Mouse (Mus musculus) CH12.LX (cell line): Measurements from ENCODE around the gene Luzp1. TPM values are rescaled to one million over a fixed set of nuclear protein-coding genes. Genes with fewer than 3 reads are reported as not detected.

Experiments used
- DNase-seq: peaks from one replicate; pipeline ENCODE4 v3.0.0-alpha.2; 2013; ENCODE audit errors: extremely low read depth
- H3K27ac ChIP-seq: 2 replicates; pipeline ENCODE4 v1.5.1; 2012; ENCODE audit warnings: low read depth, mild to moderate bottlenecking, control low read depth, moderate library complexity; ENCODE audit not compliant: insufficient read depth
- H3K27me3 ChIP-seq: replicated peaks from 2 replicates; pipeline ENCODE3; 2012; ENCODE audit warnings: inconsistent platforms
- H3K36me3 ChIP-seq, 2 experiments: replicated peaks in 1 of 2; 2 replicates each; pipeline versions ENCODE3 to v1.6.1; 2012; ENCODE audit warnings: inconsistent platforms in 1 of 2, low read length in 1 of 2, mild to moderate bottlenecking in 1 of 2, mixed read lengths in 1 of 2, moderate library complexity in 1 of 2; ENCODE audit not compliant: control insufficient read depth in 1 of 2, insufficient read depth in 1 of 2
- H3K4me1 ChIP-seq, 2 experiments: 2 replicates each; pipeline ENCODE4 v1.6.1; 2012; ENCODE audit warnings: inconsistent platforms in 1 of 2, moderate library complexity in 1 of 2; ENCODE audit not compliant: insufficient read depth in 2 of 2, control insufficient read depth in 1 of 2
- H3K4me2 ChIP-seq: 2 replicates; pipeline ENCODE4 v1.6.1; 2012; ENCODE audit warnings: low read depth, mild to moderate bottlenecking, control low read depth; ENCODE audit not compliant: poor library complexity, insufficient read depth, severe bottlenecking
- H3K4me3 ChIP-seq, 3 experiments: fragments of 150-350 bp in 1 of 3; sonication (generic) in 1 of 3; replicated peaks in 1 of 3; 2 replicates each; pipeline versions ENCODE3 to v1.5.1; 2011 to 2012; ENCODE audit warnings: low read depth in 2 of 3, low read length in 2 of 3, mild to moderate bottlenecking in 2 of 3, moderate library complexity in 2 of 3, control low read depth in 1 of 3, improper control_type of control experiment in 1 of 3, inconsistent platforms in 1 of 3, mixed read lengths in 1 of 3; ENCODE audit not compliant: poor library complexity in 1 of 3
- H3K79me2 ChIP-seq: replicated peaks from 2 replicates; pipeline ENCODE4 v1.6.1; 2012; ENCODE audit warnings: mild to moderate bottlenecking, moderate library complexity; ENCODE audit not compliant: control insufficient read depth, poor library complexity, insufficient read depth, severe bottlenecking; ENCODE audit errors: extremely low read depth
- H3K9ac ChIP-seq: 2 replicates; pipeline ENCODE4 v1.6.1; 2012; ENCODE audit warnings: low read depth, mild to moderate bottlenecking, control low read depth, moderate library complexity; ENCODE audit not compliant: insufficient read depth
- H3K9me3 ChIP-seq: replicated peaks from 2 replicates; pipeline ENCODE3; 2012; ENCODE audit warnings: low read length, inconsistent platforms, mixed read lengths
- BHLHE40 ChIP-seq: IDR thresholded peaks from 2 replicates; pipeline ENCODE4 v1.6.1; 2011; ENCODE audit warnings: mild to moderate bottlenecking, low read depth, low read length, improper control_type of control experiment
- CHD1 ChIP-seq: IDR thresholded peaks from 2 replicates; pipeline ENCODE4 v1.6.1; 2012; ENCODE audit warnings: low read depth, low read length, improper control_type of control experiment, inconsistent platforms
- E2F4 ChIP-seq: IDR thresholded peaks from 2 replicates; pipeline ENCODE4 v1.6.1; 2011; ENCODE audit warnings: low read depth, low read length, improper control_type of control experiment; ENCODE audit not compliant: insufficient replicate concordance
- ELF1 ChIP-seq: IDR thresholded peaks from 2 replicates; pipeline ENCODE4 v1.6.1; 2014; ENCODE audit warnings: low read depth, mild to moderate bottlenecking, inconsistent platforms, low read length, improper control_type of control experiment
- EP300 ChIP-seq: IDR thresholded peaks from 2 replicates; pipeline ENCODE4 v1.6.1; 2011; ENCODE audit warnings: low read length, improper control_type of control experiment
- ETS1 ChIP-seq: conservative IDR thresholded peaks from 2 replicates; pipeline ENCODE4 v1.6.1; 2012; ENCODE audit warnings: low read depth, mild to moderate bottlenecking, inconsistent platforms, low read length, improper control_type of control experiment, moderate library complexity
- GABPA ChIP-seq: IDR thresholded peaks from 2 replicates; pipeline ENCODE4 v1.6.1; 2012; ENCODE audit warnings: low read depth, low read length, improper control_type of control experiment, inconsistent platforms; ENCODE audit not compliant: insufficient replicate concordance
- HCFC1 ChIP-seq: IDR thresholded peaks from 2 replicates; pipeline ENCODE4 v1.6.1; 2012; ENCODE audit warnings: low read depth, mild to moderate bottlenecking, inconsistent platforms, low read length, improper control_type of control experiment
- IRF4 ChIP-seq: IDR thresholded peaks from 2 replicates; pipeline ENCODE4 v1.6.1; 2014; ENCODE audit warnings: low read depth, mild to moderate bottlenecking, inconsistent platforms, low read length, improper control_type of control experiment
- JUN ChIP-seq: IDR thresholded peaks from 2 replicates; pipeline ENCODE4 v1.6.1; 2011; ENCODE audit warnings: low read depth, mild to moderate bottlenecking, low read length, improper control_type of control experiment, moderate library complexity; ENCODE audit not compliant: insufficient read depth
- KAT2A ChIP-seq: IDR thresholded peaks from 2 replicates; pipeline ENCODE4 v1.6.1; 2012; ENCODE audit warnings: low read length, improper control_type of control experiment, inconsistent platforms; ENCODE audit not compliant: insufficient replicate concordance
- MAX ChIP-seq: IDR thresholded peaks from 2 replicates; pipeline ENCODE4 v1.6.1; 2011; ENCODE audit warnings: low read length, improper control_type of control experiment
- MXI1 ChIP-seq: IDR thresholded peaks from 2 replicates; pipeline ENCODE4 v1.6.1; 2011; ENCODE audit warnings: mild to moderate bottlenecking, low read depth, low read length, improper control_type of control experiment
- MYC ChIP-seq: IDR thresholded peaks from 2 replicates; pipeline ENCODE4 v1.6.1; 2011; ENCODE audit warnings: low read depth, mild to moderate bottlenecking, improper control_type of control experiment, low read length
- NELFE ChIP-seq: IDR thresholded peaks from 2 replicates; pipeline ENCODE4 v1.6.1; 2011; ENCODE audit warnings: low read depth, low read length, improper control_type of control experiment
- RAD21 ChIP-seq: IDR thresholded peaks from 2 replicates; pipeline ENCODE4 v1.6.1; 2011; ENCODE audit warnings: low read depth, mild to moderate bottlenecking, low read length, improper control_type of control experiment, moderate library complexity
- RCOR1 ChIP-seq: conservative IDR thresholded peaks from 2 replicates; pipeline ENCODE4 v1.6.1; 2012; ENCODE audit warnings: low read depth, mild to moderate bottlenecking, inconsistent platforms, low read length, improper control_type of control experiment
- SIN3A ChIP-seq: IDR thresholded peaks from 2 replicates; pipeline ENCODE4 v1.6.1; 2012; ENCODE audit warnings: low read length, improper control_type of control experiment, inconsistent platforms
- SMC3 ChIP-seq: IDR thresholded peaks from 2 replicates; pipeline ENCODE4 v1.6.1; 2011; ENCODE audit warnings: low read depth, low read length, improper control_type of control experiment
- USF2 ChIP-seq: conservative IDR thresholded peaks from 2 replicates; pipeline ENCODE4 v1.6.1; 2011; ENCODE audit warnings: low read depth, low read length, improper control_type of control experiment
- ZC3H11A ChIP-seq: IDR thresholded peaks from 2 replicates; pipeline ENCODE4 v1.6.1; 2012; ENCODE audit warnings: low read depth, mild to moderate bottlenecking, inconsistent platforms, low read length, improper control_type of control experiment
- ZKSCAN1 ChIP-seq: IDR thresholded peaks from 2 replicates; pipeline ENCODE4 v1.6.1; 2012; ENCODE audit warnings: low read depth, inconsistent platforms, low read length, improper control_type of control experiment, borderline replicate concordance
- ZMIZ1 ChIP-seq: IDR thresholded peaks from 2 replicates; pipeline ENCODE4 v1.6.1; 2012; ENCODE audit warnings: low read depth, mild to moderate bottlenecking, inconsistent platforms, low read length, improper control_type of control experiment
- ZNF384 ChIP-seq: IDR thresholded peaks from 2 replicates; pipeline ENCODE4 v1.6.1; 2012; ENCODE audit warnings: low read depth, low read length, improper control_type of control experiment, inconsistent platforms
- dilution Hi-C: fragments of 300-500 bp; cut with MboI; formaldehyde crosslinking; loops from 2 replicates; pipeline ENCODE4 v1.14.3; 2020; ENCODE audit warnings: low sequenced_read_pairs; ENCODE audit not compliant: extremely low pct_unique_long_range_greater_than_20kb, extremely low pct_ligation_motif_present
- in situ Hi-C: fragments of 300-500 bp; cut with MboI; formaldehyde crosslinking; loops from 3 replicates; pipeline ENCODE4 v1.14.3; 2019; ENCODE audit warnings: low sequenced_read_pairs, low pct_ligation_motif_present, low pct_unique_long_range_greater_than_20kb, mixed read lengths
- polyA plus RNA-seq: library from polyadenylated mRNA; unstranded; fragments of >175 nt; gene quantifications from 2 replicates; pipeline ENCODE4 v1.2.1, GENCODE M21; 2012; ENCODE audit warnings: low read depth; ENCODE audit not compliant: insufficient read length
- total RNA-seq, 2 experiments: library from RNA; depleted of rRNA; stranded (reverse); fragments of 300-350 nt in 1 of 2; fragments of >200 nt in 1 of 2; gene quantifications; 2 replicates each; pipeline ENCODE4 v1.2.3; 2012 to 2014

The Luzp1 gene
- total and polyA plus RNA-seq, 3 experiments, result 5.0 to 7.0 (median 6.1) TPM

DNA sequence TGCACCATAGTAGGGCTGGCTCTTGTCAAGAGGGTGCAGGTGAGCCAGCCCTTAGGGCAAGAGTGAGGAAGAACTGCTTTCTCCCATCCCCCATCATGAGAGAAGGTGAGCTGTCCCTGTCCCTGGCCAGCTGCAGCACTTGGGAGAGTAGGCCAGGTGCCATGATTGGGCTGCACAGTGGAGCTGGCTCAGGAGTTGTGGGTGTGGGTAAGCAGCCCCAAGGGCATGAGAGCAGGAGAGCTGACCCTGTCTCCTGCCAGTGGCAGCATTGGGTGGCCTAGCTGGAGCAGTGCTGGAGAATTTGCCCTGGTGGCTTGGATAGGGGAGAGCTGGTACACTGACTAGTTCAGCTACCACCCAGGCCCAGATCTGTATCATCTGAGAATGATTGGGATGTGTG lies 43.3 kb downstream of the Luzp1 start:
- H3K4me2 ChIP-seq, result no peak overlapping the region
- no peaks in the 10 kb centered on the region for H3K9me3 ChIP-seq
- no peak overlapping the region for H3K27ac ChIP-seq
- no peak overlapping the region for H3K9ac ChIP-seq
- TF ChIP-seq ZNF384 (no peak), MAX (no peak), E2F4 (no peak), BHLHE40 (no peak), ETS1 (no peak), JUN (no peak), MXI1 (no peak), IRF4 (no peak), ZC3H11A (no peak), SMC3 (no peak), USF2 (no peak), RAD21 (no peak), CHD1 (no peak), RCOR1 (no peak), SIN3A (no peak), ZKSCAN1 (no peak), NELFE (no peak), ELF1 (no peak)
- H3K4me1 ChIP-seq, result no peaks in the 10 kb centered on the region
- H3K27me3 ChIP-seq, result no peaks in the 10 kb centered on the region
- peaks cover 2% of the 10 kb centered on the region; the same call in 1 of the 2 replicates for H3K79me2 ChIP-seq
- no peak overlapping the region for H3K4me3 ChIP-seq
- no peak for DNase-seq
- no peaks in the 10 kb centered on the region for H3K36me3 ChIP-seq
- dilution Hi-C loops (no loop called here), in situ Hi-C loops (no loop called here)

- TF ChIP-seq SMC3 (no peak), KAT2A (no peak), ZC3H11A (no peak), BHLHE40 (no peak), ETS1 (no peak), MXI1 (no peak), ZKSCAN1 (no peak), EP300 (no peak), HCFC1 (no peak), JUN (no peak), GABPA (no peak), ZMIZ1 (no peak), MYC (no peak)
- H3K79me2 ChIP-seq, result no peaks in the 10 kb centered on the region
- no peak overlapping the region for H3K27ac ChIP-seq
- peaks cover 0 to 5% of the 10 kb centered on the region in 2 experiments; a peak in 1 of 4 replicates for H3K4me1 ChIP-seq
- no peak overlapping the region for H3K4me2 ChIP-seq
- H3K9ac ChIP-seq, result no peak overlapping the region
- no peaks in the 10 kb centered on the region for H3K27me3 ChIP-seq
- dilution Hi-C loops, result no loop called here
- no peaks in the 10 kb centered on the region for H3K9me3 ChIP-seq
- no peak for DNase-seq
- peaks cover 0 to 3% of the 10 kb centered on the region in 2 experiments for H3K36me3 ChIP-seq
- no peak overlapping the region for H3K4me3 ChIP-seq
- in situ Hi-C loops, result no loop called here
Measured at GRCm38 (mm10) chr4:136518141-136518540, 48.6 kb downstream of the Luzp1 start.
